35 mouse cellular contexts compared by ENCODE assay signal in the genomic region with DNA sequence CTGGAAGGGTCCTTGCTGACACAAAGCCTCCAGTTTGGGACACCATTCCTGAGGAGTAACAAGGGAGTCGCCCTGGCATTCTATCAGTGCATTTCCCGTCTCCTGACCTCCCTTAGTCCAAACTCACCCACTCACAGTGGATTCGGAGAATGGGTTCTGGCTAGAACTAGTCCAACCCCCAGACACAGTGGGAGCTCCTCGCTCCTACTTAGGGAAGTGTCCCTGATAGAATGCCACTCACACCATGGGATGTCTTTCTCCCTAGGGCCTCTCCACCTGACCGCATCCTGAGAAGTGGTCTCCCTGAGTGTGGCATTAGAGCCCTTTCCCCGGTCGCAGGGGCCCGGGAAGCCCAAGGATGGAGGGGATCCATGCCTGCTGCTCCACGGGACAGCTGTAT.
"Had no signal": no experiment of that assay in that cellular context is flagged by ENCODE, and none has a peak within 500 bp of the region (broad histone marks: within the 10 kb centered on the region; RNA-seq: fewer than 3 reads in every experiment).

No protein-coding gene starts in this region.

- DNase-seq: heart, postnatal 10 days; heart, postnatal 14 days; heart, postnatal 36 days; heart, postnatal 4 days; kidney, adult 11 months; kidney, adult 18-20 months; kidney, adult 2 months; kidney, adult 8-10 months; kidney, adult 9 months; kidney, postnatal 10 days; kidney, postnatal 14 days; kidney, postnatal 25 days; kidney, postnatal 36 days; kidney, postnatal 4 days; layer of hippocampus, adult 9-11 months; layer of hippocampus, postnatal 36 days had no signal

- H3K27me3 ChIP-seq: heart, embryonic 12.5 days; heart, embryonic 13.5 days; heart, embryonic 15.5 days; hindbrain, embryonic 12.5 days; hindbrain, embryonic 13.5 days; hindbrain, embryonic 15.5 days; intestine, embryonic 15.5 days; kidney, embryonic 15.5 days had no signal

- H3K27ac ChIP-seq: heart, embryonic 10.5 days; heart, embryonic 13.5 days; heart, embryonic 15.5 days; hindbrain, embryonic 10.5 days; hindbrain, embryonic 12.5 days; hindbrain, embryonic 13.5 days; hindbrain, embryonic 14.5 days; hindbrain, embryonic 15.5 days; hindbrain, postnatal 0 days; intestine, embryonic 15.5 days; kidney, embryonic 15.5 days; kidney, postnatal 0 days; layer of hippocampus, adult 2 months had no signal

- H3K4me3 ChIP-seq: heart, embryonic 10.5 days; heart, embryonic 12.5 days; heart, embryonic 13.5 days; heart, embryonic 15.5 days; hindbrain, embryonic 10.5 days; hindbrain, embryonic 12.5 days; hindbrain, embryonic 13.5 days; hindbrain, embryonic 15.5 days; intestine, embryonic 15.5 days; kidney, embryonic 15.5 days; layer of hippocampus, adult 2 months had no signal

- H3K9me3 ChIP-seq: intestine, embryonic 15.5 days had no signal

- H3K4me2 ChIP-seq: heart, embryonic 11.5 days; heart, embryonic 12.5 days; heart, embryonic 13.5 days; heart, embryonic 15.5 days; hindbrain, embryonic 12.5 days; hindbrain, embryonic 13.5 days; hindbrain, embryonic 14.5 days; hindbrain, embryonic 15.5 days; intestine, embryonic 15.5 days; kidney, embryonic 15.5 days had no signal

- H3K9ac ChIP-seq: heart, embryonic 12.5 days; heart, embryonic 13.5 days; heart, embryonic 15.5 days; hindbrain, embryonic 12.5 days; hindbrain, embryonic 13.5 days; hindbrain, embryonic 14.5 days; hindbrain, embryonic 15.5 days; intestine, embryonic 15.5 days; kidney, embryonic 15.5 days had no signal

- H3K4me1 ChIP-seq: heart, embryonic 10.5 days; heart, embryonic 12.5 days; heart, embryonic 13.5 days; heart, embryonic 15.5 days; hindbrain, embryonic 10.5 days; hindbrain, embryonic 12.5 days; hindbrain, embryonic 13.5 days; hindbrain, embryonic 15.5 days; intestine, embryonic 15.5 days; kidney, embryonic 15.5 days had no signal

- ATAC-seq: hindbrain, embryonic 16.5 days; hindbrain, postnatal 0 days; inflammation-experienced regulatory T-cells, adult 6 months; intestine, embryonic 15.5 days; intestine, embryonic 16.5 days; intestine, postnatal 0 days had no signal
